Mouse (Mus musculus) erythroid progenitor cell, adult 5-6 weeks (primary cell): Measurements from ENCODE around the gene Serpini2. TPM values are rescaled to one million over a fixed set of nuclear protein-coding genes. Genes with fewer than 3 reads are reported as not detected.
"Not testable (repeated sequence)": the region's sequence is repeated elsewhere in the genome, so short reads cannot be mapped to it uniquely, and the experiment has no call there.

Experiments
- ATAC-seq: replicated peaks from 2 replicates; pipeline ENCODE4 v1.8.0; 2016; ENCODE audit warnings: moderate number of reproducible peaks, mild to moderate bottlenecking, moderate TSS enrichment, inconsistent platforms; ENCODE audit not compliant: poor library complexity, low FRiP score, severe bottlenecking
- total RNA-seq, 2 experiments: library from RNA; stranded (forward) in 1 of 2; stranded (reverse) in 1 of 2; fragments of 150-400 nt in 1 of 2; fragments of 186-747, 209-891 nt in 1 of 2; gene quantifications; 2 replicates each; pipeline versions ENCODE4 v1.2.3 to v1.2.4; 2015 to 2017; ENCODE audit warnings: low replicate concordance in 2 of 2

Serpini2 gene
- total RNA-seq (2015; ENCODE audit: low replicate concordance): not detected in 2 replicates
- total RNA-seq (2017; ENCODE audit: low replicate concordance): not detected in 2 replicates

- no peak for ATAC-seq
Measured at GRCm38 (mm10) chr3:75269978-75270377, at the start of gene Serpini2. Serpini2 (minus strand) TSS chr3:75270078.

- ATAC-seq: no peak
Measured at GRCm38 (mm10) chr3:75308861-75309260, 39.0 kb upstream of the Serpini2 start.

DNA sequence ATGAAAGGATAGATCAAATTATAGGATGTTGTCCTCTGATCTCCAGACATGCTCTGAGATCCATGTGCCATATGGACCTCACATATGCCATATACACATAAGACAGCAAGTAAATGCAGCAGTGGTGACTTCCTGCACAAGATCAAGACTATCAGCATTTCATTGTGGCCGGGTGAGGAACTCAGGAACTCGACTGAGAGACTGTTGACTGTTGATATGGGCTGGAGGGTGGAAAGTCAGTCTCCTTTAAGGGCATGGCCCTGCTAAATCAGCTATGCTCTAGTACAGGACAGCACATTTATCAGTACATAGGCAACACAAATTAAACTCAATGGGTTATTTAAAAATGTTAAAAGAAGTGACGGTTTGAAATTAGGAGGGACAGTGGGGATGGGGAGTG is 38.4 kb upstream of the Serpini2 start:
- ATAC-seq: no peak

DNA sequence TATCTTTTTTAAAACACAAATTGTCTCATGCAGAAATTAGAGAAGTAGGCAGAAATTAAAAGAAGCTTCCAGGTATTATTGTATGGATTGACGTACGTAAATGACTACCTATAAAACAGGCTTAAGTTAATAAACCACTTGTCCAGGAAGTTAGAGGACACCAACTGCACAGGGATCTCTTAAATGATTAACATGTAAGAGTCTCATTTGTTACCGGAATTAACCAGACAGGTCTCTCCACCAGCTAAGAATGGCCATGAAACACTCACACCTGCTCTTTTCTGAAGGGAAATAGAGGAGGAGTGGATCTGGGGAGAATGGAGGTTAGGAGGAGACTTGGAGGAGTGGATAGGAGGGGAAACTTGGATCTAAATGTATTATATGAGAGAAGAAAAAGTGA is 35.7 kb upstream of the Serpini2 start:
- no peak for ATAC-seq

GRCm38 (mm10) chr3:75304621-75305020 is 34.7 kb upstream of the Serpini2 start:
- no peak for ATAC-seq

DNA sequence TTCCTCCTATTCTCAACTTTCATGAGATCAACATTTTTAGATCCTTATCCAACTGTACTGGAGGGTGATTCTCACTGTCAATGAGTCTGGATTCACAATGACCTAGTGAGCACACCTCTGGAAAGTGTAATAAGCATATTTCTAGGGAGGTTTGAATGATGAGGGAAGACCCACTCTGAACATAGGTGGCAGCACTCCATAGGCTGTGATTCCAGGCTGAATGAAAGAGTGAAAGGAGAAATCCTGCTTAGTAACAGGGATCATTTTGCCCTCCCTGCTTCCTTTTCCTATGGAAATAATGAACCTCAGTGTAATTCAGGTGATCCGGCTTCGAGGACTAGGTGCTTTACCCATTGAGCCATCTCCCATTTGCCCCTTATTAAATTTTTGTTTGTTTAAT is 31.2 kb upstream of the Serpini2 start:
- ATAC-seq: no peak

DNA sequence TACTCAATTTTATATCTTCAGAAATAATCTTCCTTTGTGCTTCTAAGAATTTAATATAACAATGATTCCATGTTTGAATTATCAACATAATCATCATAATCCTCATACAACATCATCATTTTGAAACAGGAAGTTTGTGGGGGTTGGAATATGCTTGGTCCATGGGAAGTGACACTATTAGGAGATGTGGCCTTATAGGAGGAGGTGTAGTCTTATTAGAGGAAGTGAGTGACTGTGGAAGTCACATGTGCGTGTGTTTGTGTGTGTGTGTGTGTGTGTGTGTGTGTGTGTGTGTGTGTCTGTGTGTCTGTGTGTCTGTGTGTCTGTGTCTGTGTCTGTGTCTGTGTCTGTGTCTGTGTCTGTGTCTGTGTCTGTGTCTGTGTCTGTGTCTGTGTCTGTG is 29.6 kb upstream of the Serpini2 start:
- ATAC-seq: not testable (repeated sequence)

- ATAC-seq: no peak
Measured at GRCm38 (mm10) chr3:75297758-75298111, 27.9 kb upstream of the Serpini2 start.

DNA sequence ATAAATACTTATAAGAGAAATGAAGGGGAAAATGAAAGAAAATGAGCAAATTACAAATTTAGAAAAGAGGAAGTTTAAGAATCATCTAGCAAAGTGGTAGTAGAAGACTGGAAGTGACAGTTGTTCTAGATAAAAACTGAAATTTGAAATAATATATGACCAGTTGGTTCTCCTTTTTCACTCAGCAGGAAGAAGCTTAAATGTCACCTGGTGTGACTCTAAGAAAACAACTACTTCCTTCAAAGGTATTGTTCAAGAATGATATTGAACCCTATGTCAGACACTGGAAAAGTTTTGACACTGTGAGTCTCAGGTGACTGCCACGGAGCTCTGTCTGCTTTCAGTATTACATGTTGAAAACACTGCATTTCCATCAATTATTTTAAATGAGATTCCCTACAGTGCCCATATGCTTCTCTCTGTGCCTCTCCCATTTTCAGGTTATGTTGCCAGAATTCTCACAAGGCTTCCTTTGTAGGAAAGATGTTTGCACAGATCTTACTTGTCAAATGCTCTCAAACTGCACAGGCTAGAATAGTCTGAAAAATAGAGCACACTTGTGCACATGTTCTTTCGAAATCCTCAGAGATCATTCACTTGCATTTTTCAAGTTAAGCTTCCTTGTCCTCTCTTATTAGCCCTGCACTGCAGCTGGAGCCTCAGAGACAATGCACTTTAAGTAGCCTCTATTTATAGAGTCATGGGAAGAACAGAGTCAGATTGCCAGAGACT is 27.3 kb upstream of the Serpini2 start:
- ATAC-seq: no peak

GRCm38 (mm10) chr3:75293243-75293642 is 23.4 kb upstream of the Serpini2 start:
- no peak for ATAC-seq

- ATAC-seq: no peak
Measured at GRCm38 (mm10) chr3:75277455-75277854, 7.6 kb upstream of the Serpini2 start.

DNA sequence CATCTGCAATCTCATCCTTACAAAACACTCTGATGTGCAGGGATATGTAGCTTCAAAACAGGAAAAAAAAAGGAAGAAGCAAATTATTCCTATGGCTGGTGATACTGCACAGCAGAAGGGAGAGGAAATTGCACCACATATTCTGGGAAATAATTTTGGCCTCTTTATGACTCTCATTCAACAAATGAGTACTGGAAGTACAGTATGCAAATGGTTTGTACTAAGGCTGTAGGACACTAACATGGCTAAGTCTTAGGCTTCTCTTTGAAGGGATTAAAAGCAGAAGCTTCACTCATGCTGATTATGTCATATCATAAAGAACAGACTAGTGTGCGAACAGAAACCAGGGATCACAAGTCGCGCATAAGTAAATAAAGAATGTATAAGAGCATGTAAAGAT is 6.6 kb upstream of the Serpini2 start:
- no peak for ATAC-seq

DNA sequence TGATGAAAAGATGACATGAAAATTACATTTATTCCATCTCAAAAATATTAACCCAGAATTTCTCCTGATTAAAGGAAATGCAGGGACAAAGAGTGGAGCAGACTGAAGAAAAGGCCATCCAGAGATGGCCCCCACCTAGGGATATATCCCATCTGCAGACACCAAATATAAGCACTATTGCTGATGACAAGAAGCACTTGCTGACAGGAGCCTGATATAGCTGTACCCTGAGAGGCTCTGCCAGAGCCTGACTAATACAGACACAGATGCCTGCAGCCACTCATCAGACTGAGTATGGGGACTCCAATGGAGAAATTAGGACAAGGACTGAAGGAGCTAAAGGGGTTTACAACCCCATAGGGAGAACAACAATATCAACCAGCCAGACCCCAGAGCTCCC is 5.2 kb upstream of the Serpini2 start:
- ATAC-seq: no peak

DNA sequence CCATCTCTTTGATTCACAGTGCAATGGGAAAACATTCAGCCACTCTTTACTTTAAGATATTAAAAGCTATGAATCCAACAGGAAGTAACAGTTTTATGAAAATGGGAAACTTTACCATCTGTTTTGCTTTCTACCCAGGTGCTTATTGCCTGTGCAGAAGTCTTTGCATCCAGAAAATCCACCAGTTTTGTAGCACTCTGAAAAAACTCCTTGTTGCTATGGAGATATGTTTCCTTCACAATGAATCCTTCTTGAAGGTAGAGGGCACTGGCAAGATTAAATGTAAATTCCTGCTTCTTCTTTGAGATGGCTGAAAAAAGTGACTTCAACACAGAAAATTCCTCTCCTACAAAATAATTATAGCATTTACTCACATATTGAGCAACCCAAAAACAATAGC is 10.5 kb downstream of the Serpini2 start:
- no peak for ATAC-seq

GRCm38 (mm10) chr3:75219694-75220093 is 50.2 kb downstream of the Serpini2 start:
- ATAC-seq: no peak

DNA sequence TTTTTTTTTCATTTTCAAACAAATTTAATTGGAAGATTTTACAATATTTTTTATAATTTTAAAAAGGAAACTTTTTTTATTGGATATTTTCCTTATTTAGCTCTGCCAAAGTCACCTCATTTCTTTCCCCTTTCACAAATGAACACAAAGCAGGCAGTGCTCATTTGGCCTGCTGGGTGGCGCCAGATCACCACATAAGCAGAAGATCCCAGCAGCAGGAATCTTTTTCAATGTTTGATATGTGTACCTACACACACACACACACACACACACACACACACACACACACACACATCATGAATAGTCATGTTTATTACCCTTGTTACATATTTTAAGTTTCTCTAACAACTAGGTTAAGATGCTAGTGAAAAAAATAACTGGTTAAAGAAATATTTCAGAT is 50.7 kb downstream of the Serpini2 start:
- ATAC-seq: no peak

DNA sequence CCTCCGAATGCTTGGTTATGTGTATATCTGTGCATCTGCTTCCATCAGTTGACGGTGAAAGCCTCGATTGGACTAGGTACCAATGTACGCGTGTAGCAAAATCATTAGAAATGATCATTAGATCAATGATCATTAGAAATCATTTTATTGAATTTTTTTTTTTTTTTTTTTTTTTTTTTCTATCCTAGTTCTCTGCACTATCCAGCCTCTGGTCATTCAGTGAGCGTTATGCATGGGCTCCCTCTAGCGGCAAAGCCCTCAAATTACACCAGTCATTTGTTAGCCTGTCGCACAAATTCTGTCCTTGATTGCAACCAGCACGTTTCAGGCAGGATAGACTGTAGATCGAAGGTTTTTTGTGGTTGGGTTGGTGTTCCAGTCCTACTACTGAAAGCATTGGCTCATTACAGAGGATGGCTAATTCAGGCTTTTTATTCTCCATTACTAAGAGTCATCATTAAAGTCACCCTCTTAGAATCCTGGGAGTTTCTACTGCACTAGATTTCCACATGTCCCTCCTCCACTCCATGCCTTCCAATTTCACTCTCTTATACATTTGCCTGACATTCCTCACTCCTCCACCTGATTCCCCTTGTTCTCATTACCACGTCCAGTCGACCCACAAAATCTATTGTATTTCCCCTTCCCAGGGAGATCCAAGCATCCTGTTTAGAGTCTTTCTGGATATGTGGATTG is 66.9 kb downstream of the Serpini2 start:
- ATAC-seq: peak; percentile 79

Other genes starting within 250 kb of the Serpini2 start
- not detected in 2 replicates for gene Zbbx, start 105.0 kb downstream of the Serpini2 start, total RNA-seq (2015; ENCODE audit: low replicate concordance)
- gene Zbbx, start 105.0 kb downstream of the Serpini2 start, total RNA-seq (2017; ENCODE audit: low replicate concordance): not detected in 2 replicates
- not detected in 2 replicates for gene Wdr49, start 212.1 kb upstream of the Serpini2 start, total RNA-seq (2015; ENCODE audit: low replicate concordance)
- 0.77 TPM in 1 of 2 replicates, not detected in the other for gene Wdr49, start 212.1 kb upstream of the Serpini2 start, total RNA-seq (2017; ENCODE audit: low replicate concordance)